16 mouse cellular contexts compared by ENCODE assay signal in genomic region chr3:152492241-152492640, GRCm38 (mm10).
"Had no signal": no experiment of that assay in that cellular context is flagged by ENCODE, and none has a peak within 500 bp of the region (broad histone marks: within the 10 kb centered on the region; RNA-seq: fewer than 3 reads in every experiment).

No protein-coding gene starts in this region.

- H3K27ac ChIP-seq: liver, embryonic 13.5 days; liver, embryonic 15.5 days; macrophage; midbrain, embryonic 12.5 days; midbrain, embryonic 15.5 days; neural tube, embryonic 12.5 days; stomach, embryonic 15.5 days; stomach, postnatal 0 days had no signal

- ATAC-seq: liver, postnatal 0 days; midbrain, embryonic 15.5 days had no signal

- H3K9ac ChIP-seq: liver, embryonic 13.5 days; liver, embryonic 15.5 days; liver, postnatal 0 days; midbrain, embryonic 12.5 days; midbrain, embryonic 15.5 days; neural tube, embryonic 12.5 days; stomach, embryonic 15.5 days had no signal

- H3K4me1 ChIP-seq: liver, embryonic 13.5 days; liver, embryonic 15.5 days had no signal

- H3K4me3 ChIP-seq: liver, embryonic 13.5 days; liver, embryonic 15.5 days; megakaryocyte, embryonic 14.5 days; midbrain, embryonic 12.5 days; midbrain, embryonic 15.5 days; neural tube, embryonic 12.5 days; stomach, embryonic 15.5 days had no signal

- DNase-seq: liver; liver, embryonic 13.5 days; liver, postnatal 0 days; right cerebral cortex, postnatal 14 days; thymus, adult 2 months; thymus, postnatal 25 days; thymus, postnatal 4 days had no signal

- H3K36me3 ChIP-seq: liver, embryonic 13.5 days; liver, embryonic 15.5 days; midbrain, embryonic 12.5 days; midbrain, embryonic 15.5 days; neural tube, embryonic 12.5 days; stomach, embryonic 15.5 days had no signal

- H3K27me3 ChIP-seq: liver, embryonic 13.5 days; liver, embryonic 15.5 days; midbrain, embryonic 12.5 days; midbrain, embryonic 15.5 days; neural tube, embryonic 12.5 days; stomach, embryonic 15.5 days had no signal

- H3K9me3 ChIP-seq: liver, embryonic 13.5 days; liver, embryonic 15.5 days; midbrain, embryonic 12.5 days; midbrain, embryonic 15.5 days; neural tube, embryonic 12.5 days; stomach, embryonic 15.5 days had no signal

- H3K4me2 ChIP-seq: liver, embryonic 11.5 days; liver, embryonic 13.5 days; liver, embryonic 15.5 days; midbrain, embryonic 12.5 days; midbrain, embryonic 15.5 days; neural tube, embryonic 12.5 days; stomach, embryonic 15.5 days had no signal
